Mouse (Mus musculus): ENCODE results near the gene Thsd4.

The Thsd4 gene

GRCm38 (mm10) chr9:60517148-60517547 is 4.7 kb downstream of the Thsd4 start:
- no peak for DNase-seq (ENCODE audit: low spot score)

GRCm38 (mm10) chr9:60516379-60516778 is 5.5 kb downstream of the Thsd4 start:
- DNase-seq (ENCODE audit: low spot score), result no peak

- no peak for DNase-seq (ENCODE audit: low spot score)
Measured at GRCm38 (mm10) chr9:60513329-60513788, 8.5 kb downstream of the Thsd4 start.

- no peak for DNase-seq (ENCODE audit: low spot score)
Measured at GRCm38 (mm10) chr9:60510876-60511275, 11.0 kb downstream of the Thsd4 start.

- no peak for DNase-seq (ENCODE audit: low spot score)
Measured at GRCm38 (mm10) chr9:60506136-60506535, 15.7 kb downstream of the Thsd4 start.

GRCm38 (mm10) chr9:60504378-60505285 is 17.2 kb downstream of the Thsd4 start:
- no peak for DNase-seq (ENCODE audit: low spot score)

GRCm38 (mm10) chr9:60502220-60502619 is 19.6 kb downstream of the Thsd4 start:
- DNase-seq (ENCODE audit: low spot score), result no peak

- no peak for DNase-seq (ENCODE audit: low spot score)
Measured at GRCm38 (mm10) chr9:60501504-60502179, 20.2 kb downstream of the Thsd4 start.

- no peak for DNase-seq (ENCODE audit: low spot score)
Measured at GRCm38 (mm10) chr9:60492275-60492974, 29.4 kb downstream of the Thsd4 start.

GRCm38 (mm10) chr9:60491489-60492100 is 30.3 kb downstream of the Thsd4 start:
- no peak for DNase-seq (ENCODE audit: low spot score)

GRCm38 (mm10) chr9:60491079-60491478 is 30.8 kb downstream of the Thsd4 start:
- no peak for DNase-seq (ENCODE audit: low spot score)

GRCm38 (mm10) chr9:60488816-60489215 is 33.0 kb downstream of the Thsd4 start:
- DNase-seq (ENCODE audit: low spot score), result no peak

GRCm38 (mm10) chr9:60482165-60482564 is 39.7 kb downstream of the Thsd4 start:
- DNase-seq (ENCODE audit: low spot score), result no peak

GRCm38 (mm10) chr9:60480052-60480451 is 41.8 kb downstream of the Thsd4 start:
- no peak for DNase-seq (ENCODE audit: low spot score)

- DNase-seq (ENCODE audit: low spot score), result no peak
Measured at GRCm38 (mm10) chr9:60478806-60479205, 43.0 kb downstream of the Thsd4 start.

GRCm38 (mm10) chr9:60477991-60478750 is 43.7 kb downstream of the Thsd4 start:
- no peak for DNase-seq (ENCODE audit: low spot score)

- no peak for DNase-seq (ENCODE audit: low spot score)
Measured at GRCm38 (mm10) chr9:60460010-60460982, 61.5 kb downstream of the Thsd4 start.

- DNase-seq (ENCODE audit: low spot score), result no peak
Measured at GRCm38 (mm10) chr9:60458468-60458962, 63.3 kb downstream of the Thsd4 start.

- no peak for DNase-seq (ENCODE audit: low spot score)
Measured at GRCm38 (mm10) chr9:60457359-60458210, 64.3 kb downstream of the Thsd4 start.
